Mouse (Mus musculus) cortical plate, adult 2 months (tissue): ENCODE data around the gene Copz1.

Experiments
- CTCF ChIP-seq: fragments of 200-500 bp; IDR thresholded peaks from 2 replicates; pipeline ENCODE4 v1.5.1; 2011; ENCODE audit warnings: mild to moderate bottlenecking, control low read depth, low read length; ENCODE audit not compliant: insufficient read depth; ENCODE audit errors: extremely low read depth
- POLR2A ChIP-seq: fragments of 200-500 bp; IDR thresholded peaks from 2 replicates; pipeline ENCODE4 v1.6.1; 2011; ENCODE audit warnings: mild to moderate bottlenecking, low read length, control low read depth; ENCODE audit not compliant: insufficient read depth; ENCODE audit errors: extremely low read depth

- TF ChIP-seq CTCF (no peak), POLR2A (no peak)
Observed at GRCm38 (mm10) chr15:103297313-103297712, 24.8 kb downstream of the Copz1 start.
